Mouse (Mus musculus): ENCODE measurements around the gene Wnt6.
"Not testable (repeated sequence)": the region's sequence is repeated elsewhere in the genome, so short reads cannot be mapped to it uniquely, and the experiment has no call there.

The Wnt6 gene

DNA sequence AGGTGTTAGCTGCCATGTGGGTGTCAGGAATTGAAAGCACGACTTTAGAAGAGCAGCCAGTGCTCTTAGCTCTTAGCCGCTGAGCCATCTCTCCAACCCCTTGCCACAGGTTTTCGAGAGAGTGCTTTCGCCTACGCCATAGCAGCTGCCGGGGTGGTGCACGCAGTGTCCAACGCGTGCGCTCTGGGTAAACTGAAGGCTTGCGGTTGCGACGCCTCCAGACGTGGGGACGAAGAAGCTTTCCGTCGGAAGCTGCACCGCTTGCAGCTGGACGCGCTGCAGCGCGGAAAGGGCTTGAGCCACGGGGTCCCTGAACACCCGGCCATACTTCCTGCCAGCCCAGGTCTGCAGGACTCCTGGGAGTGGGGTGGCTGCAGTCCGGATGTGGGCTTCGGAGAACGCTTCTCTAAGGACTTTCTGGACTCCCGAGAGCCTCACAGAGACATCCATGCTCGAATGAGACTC, 28.8 kb downstream of the Wnt6 start:
- in situ Hi-C loops (cut with MboI; ENCODE audit: low pct_unique_long_range_greater_than_20kb in 1 of 2, low sequenced_read_pairs in 2 of 2, unreplicated experiment in 1 of 2), result no loop called here

DNA sequence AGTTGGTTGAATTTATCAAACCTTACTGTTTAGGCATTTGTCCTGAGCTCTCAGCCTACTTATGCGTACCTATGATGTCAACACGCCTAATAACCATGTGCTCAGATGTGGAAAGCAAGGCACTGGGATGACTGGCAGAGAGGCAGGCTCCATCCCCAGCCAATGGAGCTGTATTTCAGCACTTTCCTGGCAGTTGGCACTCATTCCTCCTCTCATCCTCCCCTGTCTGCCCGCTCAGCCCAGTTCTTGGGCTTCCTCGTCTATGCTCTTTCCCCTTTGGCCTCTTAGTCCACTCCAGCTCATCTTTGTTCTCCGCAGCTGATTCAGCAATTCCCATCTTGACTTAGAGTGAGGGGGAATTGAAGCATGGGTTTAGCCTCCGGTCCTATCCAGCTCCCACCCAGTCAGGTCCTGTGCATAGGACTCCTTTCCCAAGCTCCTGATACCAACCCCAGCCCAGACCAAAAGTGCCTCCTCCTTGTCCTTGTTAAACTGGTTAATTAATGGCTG, 30.0 kb downstream of the Wnt6 start:
- in situ Hi-C loops (cut with MboI; ENCODE audit: low pct_unique_long_range_greater_than_20kb in 1 of 2, low sequenced_read_pairs in 2 of 2, unreplicated experiment in 1 of 2), result no loop called here

DNA sequence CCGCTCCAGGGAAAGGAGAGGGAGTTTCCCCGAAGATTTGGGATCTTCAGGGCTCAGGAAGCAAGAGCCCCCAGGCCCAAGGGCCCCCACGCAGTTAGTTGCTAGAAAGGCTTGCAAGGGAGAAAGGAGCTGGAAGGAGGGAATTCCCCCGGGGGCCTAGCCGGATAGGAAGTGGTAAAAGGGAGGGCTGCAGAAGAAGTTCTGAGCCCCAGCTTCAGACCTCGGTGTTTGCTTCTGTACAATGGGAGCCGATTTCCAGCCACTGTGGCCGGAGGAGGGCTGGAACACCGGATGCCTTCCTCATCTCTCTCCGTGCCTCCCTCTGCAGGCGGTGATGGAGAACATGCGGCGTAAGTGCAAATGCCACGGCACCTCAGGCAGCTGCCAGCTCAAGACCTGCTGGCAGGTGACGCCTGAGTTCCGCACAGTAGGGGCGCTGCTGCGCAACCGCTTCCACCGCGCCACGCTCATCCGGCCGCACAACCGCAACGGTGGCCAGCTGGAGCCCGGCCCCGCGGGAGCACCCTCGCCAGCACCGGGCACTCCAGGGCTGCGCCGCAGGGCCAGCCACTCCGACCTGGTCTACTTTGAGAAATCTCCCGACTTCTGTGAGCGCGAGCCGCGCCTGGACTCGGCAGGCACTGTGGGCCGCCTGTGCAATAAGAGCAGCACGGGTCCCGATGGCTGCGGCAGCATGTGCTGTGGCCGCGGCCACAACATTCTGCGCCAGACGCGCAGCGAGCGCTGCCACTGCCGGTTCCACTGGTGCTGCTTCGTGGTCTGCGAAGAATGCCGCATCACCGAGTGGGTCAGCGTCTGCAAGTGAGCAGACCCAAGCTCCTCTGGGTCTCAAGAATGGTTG, 31.3 kb downstream of the Wnt6 start:
- in situ Hi-C loops (cut with MboI; ENCODE audit: low pct_unique_long_range_greater_than_20kb in 1 of 2, low sequenced_read_pairs in 2 of 2, unreplicated experiment in 1 of 2), result no loop called here

DNA sequence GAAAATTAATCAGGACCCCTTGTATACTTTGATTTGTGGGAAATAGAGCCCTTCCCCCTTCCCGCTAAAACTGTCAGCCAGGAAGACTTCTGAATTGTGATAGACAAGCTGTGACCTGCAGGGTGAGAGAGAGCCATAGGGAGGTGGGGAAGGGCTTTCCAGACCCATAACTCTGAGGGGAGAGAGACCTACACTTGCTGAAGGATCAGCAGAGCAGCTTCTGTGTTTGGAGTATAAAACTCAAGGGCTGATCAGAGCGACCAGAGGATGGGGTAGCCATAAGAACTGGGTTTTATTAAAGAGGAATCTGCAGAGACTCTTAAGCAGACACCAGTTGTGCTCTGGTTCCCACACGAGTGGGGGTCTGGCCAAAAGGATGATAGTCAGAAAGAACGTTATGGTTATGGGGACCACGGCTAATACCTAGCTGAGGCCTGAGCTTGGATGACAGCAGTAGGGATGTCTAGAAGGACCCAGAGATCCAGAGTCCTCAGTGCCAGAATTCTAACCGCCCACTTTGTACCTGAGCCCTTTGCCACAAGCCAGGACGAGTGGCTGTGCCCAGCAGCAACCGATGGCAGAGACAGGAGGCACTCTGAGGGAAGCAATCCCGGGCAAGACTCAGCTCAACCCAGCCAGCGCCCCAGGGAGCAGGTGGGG, 32.6 kb downstream of the Wnt6 start:
- in situ Hi-C loops (cut with MboI; ENCODE audit: low pct_unique_long_range_greater_than_20kb in 1 of 2, low sequenced_read_pairs in 2 of 2, unreplicated experiment in 1 of 2), result no loop called here

DNA sequence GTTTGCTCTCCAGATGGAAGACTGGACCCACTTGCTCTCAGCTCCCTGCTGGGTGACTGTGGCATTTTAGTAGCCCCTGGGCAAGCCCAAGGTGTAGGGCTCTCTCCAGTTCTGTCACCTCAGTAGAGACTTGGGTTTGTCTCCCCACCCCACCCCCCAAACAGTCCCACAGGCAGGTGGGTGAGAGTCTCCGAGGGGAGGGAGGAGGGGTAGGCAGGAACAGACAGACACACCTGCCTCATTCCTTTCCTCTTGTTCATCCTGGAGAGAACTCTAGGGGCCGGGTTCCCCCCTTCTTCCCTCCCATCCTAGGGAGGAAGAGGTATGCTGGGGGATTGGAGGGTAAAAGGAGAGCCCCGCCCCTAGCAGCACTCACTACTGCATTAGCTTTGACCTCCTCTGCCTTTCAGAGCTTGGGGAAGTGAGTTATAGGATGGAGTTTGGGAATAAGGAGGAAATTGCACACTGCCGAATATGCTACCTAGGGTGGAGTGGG, 33.7 kb downstream of the Wnt6 start:
- in situ Hi-C loops (cut with MboI; ENCODE audit: low pct_unique_long_range_greater_than_20kb in 1 of 2, low sequenced_read_pairs in 2 of 2, unreplicated experiment in 1 of 2), result loop anchor here (5.0 kb wide), 2 partner anchors 33 to 77 kb away; partner anchors contain the start of gene Wnt6 (in 1 of the 2)

DNA sequence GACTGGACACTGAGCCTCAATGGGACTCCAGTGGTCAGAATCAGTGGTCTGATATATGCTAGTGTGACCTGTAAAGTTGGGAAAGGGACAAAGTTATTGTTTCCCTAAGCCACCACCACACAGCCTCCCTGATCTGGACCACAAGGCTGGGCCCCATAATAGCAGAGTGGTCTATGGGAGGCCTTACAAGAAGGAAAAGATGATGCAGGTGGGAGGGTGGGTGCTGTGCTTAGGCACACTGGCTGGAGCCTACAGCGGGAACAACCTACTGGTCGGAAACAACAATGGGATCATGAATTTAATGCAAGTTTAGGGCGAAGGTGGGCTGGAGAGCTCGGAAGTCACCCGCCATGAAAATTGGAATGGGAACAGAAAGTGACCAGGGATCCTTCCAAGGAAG, 34.2 kb downstream of the Wnt6 start:
- in situ Hi-C loops (cut with MboI; ENCODE audit: low pct_unique_long_range_greater_than_20kb in 1 of 2, low sequenced_read_pairs in 2 of 2, unreplicated experiment in 1 of 2), result loop anchor here (5.0 kb wide), 2 partner anchors 34 to 76 kb away; partner anchors contain the start of gene Wnt6 (in 1 of the 2)

DNA sequence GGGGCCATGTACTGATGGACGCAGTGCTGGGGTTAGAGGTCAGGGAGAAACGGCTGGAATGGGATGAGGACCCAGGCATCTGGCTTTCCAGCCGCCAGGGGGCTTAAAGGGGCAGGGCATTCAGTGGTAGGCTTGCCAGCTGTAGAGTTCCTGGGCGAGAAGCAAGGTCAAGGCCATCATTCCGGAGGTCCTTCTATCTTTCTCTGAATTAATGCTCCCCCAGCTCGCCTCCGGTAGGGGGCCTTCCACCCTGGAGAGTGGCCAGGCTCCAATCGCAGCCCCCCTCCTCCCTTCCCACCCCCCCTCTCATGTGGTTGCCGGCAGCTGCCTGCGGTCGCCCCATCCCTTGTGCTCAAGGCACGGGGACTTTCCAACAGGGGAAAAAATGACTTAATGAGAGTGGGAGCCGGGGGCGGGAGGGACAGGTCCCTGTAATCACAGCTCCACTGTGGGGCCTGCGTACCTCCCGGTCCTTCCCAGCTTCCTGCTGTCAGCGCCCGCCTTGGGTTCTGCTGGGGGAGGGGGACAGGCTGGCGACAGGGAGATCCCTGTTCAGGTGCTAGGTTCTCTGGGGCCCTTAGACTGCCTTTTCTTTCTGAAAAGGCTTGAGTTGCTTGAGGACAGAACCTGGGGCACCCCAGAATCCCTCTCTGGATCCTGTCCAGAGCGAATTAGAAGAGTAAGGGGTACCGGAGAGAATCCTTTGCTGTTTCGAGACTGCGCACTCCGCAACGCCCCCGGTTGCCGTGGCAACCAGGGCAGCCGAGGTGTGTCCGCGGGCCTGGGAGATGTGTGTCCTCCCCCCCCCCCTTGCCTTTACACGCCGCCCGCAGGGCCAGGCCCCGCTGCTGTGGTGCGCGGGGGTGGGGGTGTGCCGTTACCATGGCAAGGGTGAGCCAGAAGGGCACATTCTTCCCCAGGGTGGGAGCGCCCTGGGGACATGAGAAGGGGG, 34.9 kb downstream of the Wnt6 start:
- in situ Hi-C loops (cut with MboI; ENCODE audit: low pct_unique_long_range_greater_than_20kb in 1 of 2, low sequenced_read_pairs in 2 of 2, unreplicated experiment in 1 of 2), result loop anchor here (5.0 kb wide), 2 partner anchors 34 to 76 kb away; partner anchors contain the start of gene Wnt6 (in 1 of the 2)

DNA sequence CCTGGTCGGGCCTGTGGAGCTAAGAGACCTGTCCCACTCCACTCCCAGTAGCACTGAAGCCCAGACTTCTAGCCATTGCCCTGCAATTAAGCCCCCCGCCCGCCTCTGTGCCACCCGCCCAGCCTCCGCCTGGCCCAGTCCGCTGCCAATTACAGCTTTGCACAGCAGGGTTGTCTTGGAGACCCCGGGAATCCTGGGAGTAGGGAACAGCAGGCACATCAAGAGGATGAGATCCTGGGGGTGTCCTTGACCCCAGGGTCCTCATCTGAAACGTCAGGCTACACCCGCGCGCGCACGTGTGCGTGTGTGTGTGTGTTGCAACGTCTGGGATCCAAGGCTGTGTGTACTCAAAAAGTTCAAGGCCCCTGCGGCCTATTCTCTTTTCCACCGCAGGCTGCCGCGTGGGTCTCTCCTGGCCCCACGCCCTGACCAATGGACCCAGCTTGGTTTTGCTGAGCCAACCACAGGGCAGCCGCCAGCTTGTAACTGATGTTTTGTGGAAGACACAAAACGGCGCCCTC, 35.9 kb downstream of the Wnt6 start:
- in situ Hi-C loops (cut with MboI; ENCODE audit: low pct_unique_long_range_greater_than_20kb in 1 of 2, low sequenced_read_pairs in 2 of 2, unreplicated experiment in 1 of 2), result loop anchor here (5.0 kb wide), 2 partner anchors 35 to 75 kb away; partner anchors contain the start of gene Wnt6 (in 1 of the 2)

DNA sequence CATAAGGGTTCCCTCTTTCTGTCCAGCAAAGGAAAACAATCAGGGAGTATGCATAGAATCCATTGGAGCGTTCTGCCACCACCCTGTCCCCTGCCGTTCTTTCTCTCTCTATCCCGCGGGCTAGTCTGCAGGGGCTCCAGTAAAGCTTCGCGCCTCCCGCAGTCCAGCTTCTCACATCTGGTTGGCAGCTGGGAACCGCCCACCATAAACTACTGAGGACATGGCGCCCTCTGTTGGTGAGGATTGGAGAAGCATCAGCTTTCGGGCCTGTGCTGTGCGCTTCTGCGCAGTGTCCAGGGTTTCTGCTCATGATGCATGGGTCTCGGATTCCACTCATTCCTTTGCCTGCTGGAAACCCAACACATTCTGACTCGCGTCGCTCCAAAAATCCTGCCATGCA, 36.4 kb downstream of the Wnt6 start:
- in situ Hi-C loops (cut with MboI; ENCODE audit: low pct_unique_long_range_greater_than_20kb in 1 of 2, low sequenced_read_pairs in 2 of 2, unreplicated experiment in 1 of 2), result loop anchor here (5.0 kb wide), 2 partner anchors 36 to 74 kb away; partner anchors contain the start of gene Wnt6 (in 1 of the 2)

DNA sequence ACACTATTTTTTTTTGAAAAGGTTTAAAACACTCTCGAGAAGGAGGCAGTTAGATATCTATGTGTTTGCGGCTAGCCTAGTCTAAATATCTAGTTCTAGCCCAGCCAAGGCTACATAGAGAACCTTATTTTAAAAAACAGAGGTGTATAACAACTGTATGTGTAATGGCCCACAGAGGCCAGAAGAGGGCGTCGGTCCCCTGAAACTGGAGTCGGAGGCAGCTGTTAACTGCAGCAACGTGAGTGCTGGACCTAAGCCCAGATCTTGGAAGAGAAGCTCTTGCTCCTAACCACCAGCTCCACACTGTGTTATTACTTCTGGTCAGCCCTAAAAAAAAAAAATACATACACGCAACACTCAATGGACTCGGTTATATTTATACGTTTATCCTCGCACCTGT, 37.3 kb downstream of the Wnt6 start:
- in situ Hi-C loops (cut with MboI; ENCODE audit: low pct_unique_long_range_greater_than_20kb in 1 of 2, low sequenced_read_pairs in 2 of 2, unreplicated experiment in 1 of 2), result loop anchor here (5.0 kb wide), 2 partner anchors 37 to 73 kb away; partner anchors contain the start of gene Wnt6 (in 1 of the 2)

DNA sequence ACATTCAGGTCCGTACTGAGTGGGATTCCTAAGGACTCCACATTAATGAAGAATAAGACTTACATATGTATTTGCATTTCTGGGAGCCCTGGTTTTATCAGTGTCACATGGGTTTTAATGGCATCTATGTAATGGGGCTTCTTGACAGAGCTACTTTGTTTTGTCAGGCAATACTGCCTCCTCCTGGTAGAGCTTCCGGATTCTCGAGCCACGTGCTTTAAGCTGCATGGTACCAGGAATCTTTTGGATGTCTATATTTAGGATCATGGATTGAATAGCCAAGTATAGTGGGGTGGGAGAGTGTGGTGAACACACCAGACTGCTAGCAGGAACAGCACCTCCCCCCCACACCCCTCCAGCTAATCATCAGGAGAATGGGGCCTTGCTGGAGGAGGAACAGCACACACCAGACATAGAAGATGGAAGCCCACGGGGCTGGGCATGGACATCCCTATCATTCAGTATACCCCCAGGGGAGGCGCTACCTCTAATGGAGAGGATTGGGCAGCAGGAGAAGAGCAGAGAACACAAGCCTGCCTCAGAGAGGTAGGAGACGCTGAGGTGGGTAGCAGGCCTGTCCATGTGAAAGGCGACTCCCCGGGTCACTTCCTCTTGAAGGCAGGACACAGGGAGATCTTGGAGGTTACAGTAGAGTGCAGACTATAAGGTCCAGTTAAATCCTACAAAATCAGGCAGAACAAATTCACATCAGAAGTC, 43.4 kb downstream of the Wnt6 start:
- in situ Hi-C loops (cut with MboI; ENCODE audit: low pct_unique_long_range_greater_than_20kb in 1 of 2, low sequenced_read_pairs in 2 of 2, unreplicated experiment in 1 of 2), result no loop called here

DNA sequence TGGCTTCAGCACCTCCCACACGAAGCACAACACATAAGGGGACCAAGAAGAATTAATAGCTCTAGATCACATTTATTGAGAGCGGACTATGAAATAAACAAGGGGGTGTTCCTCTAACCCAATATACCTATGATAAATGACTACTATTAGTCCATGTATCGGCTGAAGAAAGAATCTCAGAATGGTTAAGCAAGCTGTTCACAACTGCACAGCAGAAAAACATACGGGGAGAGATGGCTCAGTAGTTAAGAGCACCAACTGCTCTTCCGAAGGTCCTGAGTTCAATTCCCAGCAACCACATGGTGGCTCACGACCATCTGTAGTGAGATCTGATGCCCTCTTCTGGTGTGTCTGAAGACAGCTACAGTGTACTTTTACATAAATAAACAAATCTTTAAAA, 44.3 kb downstream of the Wnt6 start:
- in situ Hi-C loops (cut with MboI; ENCODE audit: low pct_unique_long_range_greater_than_20kb in 1 of 2, low sequenced_read_pairs in 2 of 2, unreplicated experiment in 1 of 2), result not testable (repeated sequence)

DNA sequence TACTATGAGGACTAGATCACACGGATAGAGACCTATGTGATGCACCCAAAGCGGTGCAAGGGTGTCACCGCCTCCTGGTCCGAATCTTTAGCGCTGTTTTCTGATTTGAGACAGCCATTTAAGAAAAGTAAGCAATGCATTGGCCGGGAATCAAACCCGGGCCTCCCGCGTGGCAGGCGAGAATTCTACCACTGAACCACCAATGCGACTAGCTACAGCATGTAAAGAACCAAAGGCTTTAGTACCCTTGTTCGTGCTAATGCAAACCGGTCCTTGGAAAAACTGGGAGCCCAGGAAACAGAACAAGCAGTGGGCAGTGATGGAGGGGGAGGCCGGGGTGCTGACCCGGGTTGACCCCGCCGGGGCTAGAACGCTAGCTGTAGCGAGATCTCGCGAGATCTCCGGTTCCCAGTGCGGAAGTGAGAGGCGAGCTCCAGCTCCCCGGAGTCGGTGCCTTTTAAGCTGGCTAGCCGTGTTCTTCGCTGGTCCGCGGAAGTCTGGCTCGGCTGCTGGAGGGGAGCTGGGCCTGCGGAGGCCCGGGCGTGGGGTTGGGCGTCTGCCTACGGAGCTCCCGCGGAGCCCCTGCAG, 45.0 kb downstream of the Wnt6 start:
- in situ Hi-C loops (cut with MboI; ENCODE audit: low pct_unique_long_range_greater_than_20kb in 1 of 2, low sequenced_read_pairs in 2 of 2, unreplicated experiment in 1 of 2), result no loop called here

DNA sequence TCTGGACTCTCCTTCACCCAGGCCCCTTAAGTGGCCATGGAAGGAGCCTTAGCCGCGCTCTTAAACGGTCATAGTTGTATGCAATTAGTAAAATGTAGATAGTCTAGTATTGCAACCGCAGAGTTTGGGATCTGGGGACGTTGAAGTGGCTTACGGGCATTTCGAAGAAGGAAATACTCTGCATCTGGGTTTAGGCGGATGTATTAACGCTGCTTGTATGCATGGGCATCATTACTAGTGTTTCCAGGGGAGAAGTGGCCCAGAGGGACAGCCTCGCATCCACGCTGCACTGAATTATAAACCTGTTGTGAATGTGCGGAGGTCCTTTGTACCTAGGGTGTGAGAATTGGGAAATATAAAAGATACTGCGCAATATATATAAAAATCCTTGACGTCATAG, 45.5 kb downstream of the Wnt6 start:
- in situ Hi-C loops (cut with MboI; ENCODE audit: low pct_unique_long_range_greater_than_20kb in 1 of 2, low sequenced_read_pairs in 2 of 2, unreplicated experiment in 1 of 2), result no loop called here

DNA sequence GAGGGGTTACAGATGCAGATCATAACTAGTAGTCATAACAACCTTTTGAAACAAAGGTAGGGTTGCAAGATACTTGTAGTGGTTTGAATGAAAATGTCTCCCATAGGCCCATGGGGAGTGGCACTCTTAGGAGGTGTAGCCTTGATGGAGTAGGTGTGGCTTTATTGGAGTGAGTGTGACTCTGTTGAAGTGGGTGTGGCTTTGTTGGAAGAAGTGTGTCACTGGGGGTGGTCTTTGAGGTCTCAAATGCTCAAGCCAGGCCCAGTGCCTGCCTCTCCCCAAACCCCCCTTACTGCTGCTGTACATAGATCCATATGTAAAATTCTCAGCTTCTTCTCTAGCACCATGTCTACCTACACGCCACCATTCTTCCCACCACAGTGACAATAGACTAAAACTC, 46.8 kb downstream of the Wnt6 start:
- in situ Hi-C loops (cut with MboI; ENCODE audit: low pct_unique_long_range_greater_than_20kb in 1 of 2, low sequenced_read_pairs in 2 of 2, unreplicated experiment in 1 of 2), result no loop called here

DNA sequence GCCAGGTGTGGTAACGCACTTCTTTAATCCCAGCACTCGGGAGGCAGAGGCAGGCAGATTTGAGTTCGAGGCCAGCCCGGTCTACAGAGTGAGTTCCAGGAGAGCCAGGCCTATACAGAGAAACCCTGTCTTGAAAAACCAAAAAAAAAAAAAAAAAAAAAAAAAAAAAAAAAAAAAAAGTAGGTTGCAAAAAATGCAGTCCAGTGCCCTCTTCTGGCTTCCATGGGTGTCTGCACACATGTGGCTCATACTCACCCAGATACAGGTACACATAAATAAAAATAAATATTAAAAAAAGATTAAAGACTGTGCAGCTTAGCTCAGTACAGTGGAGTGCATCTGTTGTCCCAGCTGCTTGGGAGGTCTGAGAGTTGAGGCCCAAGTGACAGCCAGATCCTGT, 51.9 kb downstream of the Wnt6 start:
- in situ Hi-C loops (cut with MboI; ENCODE audit: low pct_unique_long_range_greater_than_20kb in 1 of 2, low sequenced_read_pairs in 2 of 2, unreplicated experiment in 1 of 2), result not testable (repeated sequence)

Measured in mouse embryonic stem cell (cell line).